Mouse (Mus musculus) embryonic facial prominence, embryonic 14.5 days (tissue): ENCODE data around the gene Ppt1. TPM values are rescaled to one million over a fixed set of nuclear protein-coding genes. Genes with fewer than 3 reads are reported as not detected.

ENCODE experiments used
- ATAC-seq: fragments of 200-750 bp; cut with Nextera tagmentation; 2 replicates; pipeline ENCODE4 v1.8.0; 2017; ENCODE audit warnings: low read depth, moderate number of reproducible peaks, moderate TSS enrichment
- DNase-seq: peaks from one replicate; pipeline ENCODE4 v3.0.0-alpha.2; 2015; ENCODE audit warnings: low spot score
- H3K27ac ChIP-seq: fragments of 300-500 bp; sonication (generic); replicated peaks from 2 replicates; pipeline ENCODE4 v1.5.1; 2014; ENCODE audit warnings: low read depth, mild to moderate bottlenecking, low read length, moderate library complexity
- H3K27me3 ChIP-seq: fragments of 300-500 bp; sonication (generic); replicated peaks from 2 replicates; pipeline ENCODE4 v1.6.1; 2014; ENCODE audit warnings: low read length; ENCODE audit not compliant: control insufficient read depth, insufficient read depth
- H3K36me3 ChIP-seq: fragments of 300-500 bp; sonication (generic); 2 replicates; pipeline ENCODE4 v1.6.1; 2014; ENCODE audit warnings: low read length, mixed read lengths; ENCODE audit not compliant: control insufficient read depth, insufficient read depth
- H3K4me1 ChIP-seq: fragments of 300-500 bp; sonication (generic); 2 replicates; pipeline ENCODE4 v1.6.1; 2014; ENCODE audit warnings: antibody characterized with exemption, low read length; ENCODE audit not compliant: control insufficient read depth, insufficient read depth
- H3K4me2 ChIP-seq: fragments of 300-500 bp; sonication (generic); 2 replicates; pipeline ENCODE4 v1.6.1; 2014; ENCODE audit warnings: low read depth, mild to moderate bottlenecking, low read length, moderate library complexity, mixed read lengths
- H3K4me3 ChIP-seq: fragments of 300-500 bp; sonication (generic); 2 replicates; pipeline ENCODE4 v1.5.1; 2014; ENCODE audit warnings: low read depth, mild to moderate bottlenecking, low read length
- H3K9ac ChIP-seq: fragments of 300-500 bp; sonication (generic); 2 replicates; pipeline ENCODE4 v1.6.1; 2014; ENCODE audit warnings: low read depth, mild to moderate bottlenecking, low read length, moderate library complexity, mixed read lengths
- H3K9me3 ChIP-seq: fragments of 300-500 bp; sonication (generic); 2 replicates; pipeline ENCODE4 v1.6.1; 2016; ENCODE audit warnings: low read length; ENCODE audit not compliant: control insufficient read depth
- WGBS: fragments of 180-500 bp; shearing (Covaris S2); extraction: QIAGEN DNeasy Blood & Tissue Kit; methylation state at CpG from one replicate; pipeline ENCODE4 v1.1.7; 2014; 5-methylcytosine and 5-hydroxymethylcytosine counted together
- polyA plus RNA-seq: library from polyadenylated mRNA; unstranded; fragments of >200 nt; fragmentation: Nextera tagmentation; extraction: Ambion mirVana; gene quantifications from 2 replicates; pipeline ENCODE4 v1.2.1, GENCODE M21; 2014

The Ppt1 gene
- polyA plus RNA-seq, 1 experiment from 2014 or later: 61.3 TPM

GRCm38 (mm10) chr4:122886579-122887254 lies 50.7 kb downstream of the Ppt1 start:
- 3% methylated on average over 19 of the region's 19 CpGs for WGBS
- H3K4me1 ChIP-seq: peaks cover 18% of the 10 kb centered on the region
- peak overlapping the region; percentile 86 for H3K4me3 ChIP-seq
- H3K36me3 ChIP-seq: no peaks in the 10 kb centered on the region
- H3K27ac ChIP-seq: peak overlapping the region; percentile 99
- H3K4me2 ChIP-seq: peak overlapping the region; percentile 93
- no peaks in the 10 kb centered on the region for H3K9me3 ChIP-seq
- H3K9ac ChIP-seq: peak overlapping the region; percentile 87
- no peaks in the 10 kb centered on the region for H3K27me3 ChIP-seq
- ATAC-seq: peak; percentile 0; the same call in 1 of the 2 replicates
- no peak for DNase-seq

- ATAC-seq (no peak), DNase-seq (no peak)
- peak overlapping the region; percentile 86 for H3K4me3 ChIP-seq
- H3K9me3 ChIP-seq: no peaks in the 10 kb centered on the region
- H3K4me1 ChIP-seq: peaks cover 18% of the 10 kb centered on the region
- H3K9ac ChIP-seq: 0 out of 2 replicates have a peak overlapping the region, but pooled peaks have one; percentile 87
- H3K27ac ChIP-seq: peak overlapping the region; percentile 99
- peak overlapping the region; percentile 93 for H3K4me2 ChIP-seq
- H3K27me3 ChIP-seq: no peaks in the 10 kb centered on the region
- WGBS: 65% methylated on average over 2 of the region's 2 CpGs
- no peaks in the 10 kb centered on the region for H3K36me3 ChIP-seq
Measured at GRCm38 (mm10) chr4:122887336-122887735, 51.3 kb downstream of the Ppt1 start.

GRCm38 (mm10) chr4:122890881-122891481 lies 54.9 kb downstream of the Ppt1 start:
- Histone ChIP-seq H3K4me1 (peaks cover 5% of the 10 kb centered on the region), H3K36me3 (no peaks in the 10 kb centered on the region), H3K9ac (no peak overlapping the region), H3K4me3 (no peak overlapping the region), H3K9me3 (no peaks in the 10 kb centered on the region), H3K27me3 (no peaks in the 10 kb centered on the region), H3K27ac (peak overlapping the region; percentile 56), H3K4me2 (no peak overlapping the region)
- peak; percentile 89 for DNase-seq
- 2% methylated on average over 3 of the region's 3 CpGs for WGBS
- ATAC-seq: peak; percentile 48

GRCm38 (mm10) chr4:122891597-122891996 lies 55.6 kb downstream of the Ppt1 start:
- no peak overlapping the region for H3K4me2 ChIP-seq
- no peak overlapping the region for H3K27ac ChIP-seq
- H3K4me3 ChIP-seq: no peak overlapping the region
- no peaks in the 10 kb centered on the region for H3K36me3 ChIP-seq
- no peak overlapping the region for H3K9ac ChIP-seq
- H3K27me3 ChIP-seq: no peaks in the 10 kb centered on the region
- 24% methylated on average over 1 of the region's 1 CpGs for WGBS
- ATAC-seq (no peak), DNase-seq (no peak)
- no peaks in the 10 kb centered on the region for H3K9me3 ChIP-seq
- peaks cover 5% of the 10 kb centered on the region for H3K4me1 ChIP-seq

- H3K36me3 ChIP-seq: no peaks in the 10 kb centered on the region
- ATAC-seq (no peak), DNase-seq (no peak)
- H3K4me1 ChIP-seq: peaks cover 1% of the 10 kb centered on the region; the same call in 1 of the 2 replicates
- no peaks in the 10 kb centered on the region for H3K9me3 ChIP-seq
- H3K27me3 ChIP-seq: no peaks in the 10 kb centered on the region
- 71% methylated on average over 5 of the region's 5 CpGs for WGBS
- H3K9ac ChIP-seq: no peak overlapping the region
- H3K27ac ChIP-seq: no peak overlapping the region
- H3K4me2 ChIP-seq: no peak overlapping the region
- no peak overlapping the region for H3K4me3 ChIP-seq
Measured at GRCm38 (mm10) chr4:122892157-122892556, 56.1 kb downstream of the Ppt1 start.

- DNase-seq: no peak
- H3K36me3 ChIP-seq: no peaks in the 10 kb centered on the region
- H3K4me3 ChIP-seq: no peak overlapping the region
- H3K4me2 ChIP-seq: no peak overlapping the region
- H3K9me3 ChIP-seq: no peaks in the 10 kb centered on the region
- no peak for ATAC-seq
- H3K4me1 ChIP-seq: no peaks in the 10 kb centered on the region
- no peak overlapping the region for H3K27ac ChIP-seq
- 84% methylated on average over 4 of the region's 4 CpGs for WGBS
- no peak overlapping the region for H3K9ac ChIP-seq
- no peaks in the 10 kb centered on the region for H3K27me3 ChIP-seq
Measured at GRCm38 (mm10) chr4:122897750-122898149, 61.7 kb downstream of the Ppt1 start.

GRCm38 (mm10) chr4:122898313-122898712 lies 62.3 kb downstream of the Ppt1 start:
- Histone ChIP-seq H3K4me3 (no peak overlapping the region), H3K9ac (no peak overlapping the region), H3K36me3 (no peaks in the 10 kb centered on the region), H3K4me1 (no peaks in the 10 kb centered on the region), H3K27me3 (no peaks in the 10 kb centered on the region), H3K9me3 (no peaks in the 10 kb centered on the region), H3K4me2 (no peak overlapping the region), H3K27ac (no peak overlapping the region)
- ATAC-seq (no peak), DNase-seq (peak; percentile 86)
- WGBS: 13% methylated on average over 5 of the region's 5 CpGs

GRCm38 (mm10) chr4:122902156-122902555 lies 66.1 kb downstream of the Ppt1 start:
- Histone ChIP-seq H3K4me3 (no peak overlapping the region), H3K27ac (no peak overlapping the region), H3K27me3 (no peaks in the 10 kb centered on the region), H3K9me3 (no peaks in the 10 kb centered on the region), H3K4me2 (no peak overlapping the region), H3K36me3 (no peaks in the 10 kb centered on the region), H3K9ac (no peak overlapping the region), H3K4me1 (no peaks in the 10 kb centered on the region)
- WGBS: 23% methylated on average over 6 of the region's 6 CpGs
- ATAC-seq (no peak), DNase-seq (no peak)

- Histone ChIP-seq H3K9me3 (peaks cover 6% of the 10 kb centered on the region), H3K27me3 (no peaks in the 10 kb centered on the region), H3K36me3 (no peaks in the 10 kb centered on the region), H3K9ac (no peak overlapping the region), H3K4me1 (no peaks in the 10 kb centered on the region), H3K4me2 (no peak overlapping the region), H3K4me3 (no peak overlapping the region), H3K27ac (no peak overlapping the region)
- 83% methylated on average over 3 of the region's 3 CpGs for WGBS
- no peak for DNase-seq
- no peak for ATAC-seq
Measured at GRCm38 (mm10) chr4:122903709-122904108, 67.7 kb downstream of the Ppt1 start.
